Mouse (Mus musculus): ENCODE measurements around the gene Lclat1.

DNA sequence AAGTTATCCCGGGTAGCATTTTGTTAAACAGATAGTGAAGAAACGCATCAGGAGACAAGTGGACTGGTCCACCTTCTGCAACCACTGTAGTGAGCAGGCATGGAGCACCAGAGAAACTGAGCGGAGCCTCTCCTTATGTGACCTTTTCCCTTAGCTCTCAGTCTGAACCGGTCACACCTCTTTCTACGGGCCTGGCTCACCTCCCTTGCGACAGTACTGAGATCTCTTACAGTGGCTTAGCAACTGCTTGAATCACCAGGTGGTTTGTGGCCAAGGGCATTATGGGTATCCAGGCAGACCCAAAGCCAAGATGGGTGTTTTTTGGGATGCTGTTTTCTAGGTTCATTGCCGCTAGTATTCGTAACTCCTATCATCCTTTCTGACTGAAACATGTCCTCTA lies 16.4 kb upstream of the Lclat1 start:
- TF ChIP-seq CTCF (conservative IDR thresholded peaks at IDR 0.05; ENCODE audit: low read length) (no peak), NANOG (IDR thresholded peaks at IDR 0.05; ENCODE audit: borderline replicate concordance, low read length) (no peak)

Measured in E14TG2a.4 (cell line).